Mouse (Mus musculus) thymus, adult 18-20 months (tissue): ENCODE measurements around the gene Cbl.

Source experiments
- DNase-seq, 2 experiments: peaks; one replicate each; pipeline ENCODE4 v3.0.0; 2022; ENCODE audit warnings: mixed read lengths in 2 of 2

Gene Cbl

DNA sequence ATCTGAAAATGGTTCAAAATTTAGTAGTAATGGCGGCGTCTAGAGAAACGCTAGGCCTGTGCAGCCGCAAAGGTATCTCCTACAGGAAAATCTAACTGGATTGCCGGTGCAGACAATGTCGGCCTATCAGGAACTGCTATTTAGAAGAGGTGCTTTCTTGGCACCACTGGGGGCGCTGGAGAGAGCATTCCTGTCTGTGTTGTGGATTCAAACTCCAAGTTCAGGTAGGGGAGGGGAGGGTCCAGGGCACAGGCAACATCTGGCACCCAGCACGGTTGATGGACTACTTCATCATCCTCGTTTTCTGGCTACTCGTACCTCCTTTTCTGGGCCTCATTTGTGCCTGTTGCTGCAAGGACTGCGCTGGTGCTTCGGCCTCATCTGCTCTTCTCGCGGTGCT, 55.5 kb downstream of the Cbl start:
- DNase-seq: no peak

GRCm38 (mm10) chr9:44177405-44177804, 56.4 kb downstream of the Cbl start:
- no peak for DNase-seq

DNA sequence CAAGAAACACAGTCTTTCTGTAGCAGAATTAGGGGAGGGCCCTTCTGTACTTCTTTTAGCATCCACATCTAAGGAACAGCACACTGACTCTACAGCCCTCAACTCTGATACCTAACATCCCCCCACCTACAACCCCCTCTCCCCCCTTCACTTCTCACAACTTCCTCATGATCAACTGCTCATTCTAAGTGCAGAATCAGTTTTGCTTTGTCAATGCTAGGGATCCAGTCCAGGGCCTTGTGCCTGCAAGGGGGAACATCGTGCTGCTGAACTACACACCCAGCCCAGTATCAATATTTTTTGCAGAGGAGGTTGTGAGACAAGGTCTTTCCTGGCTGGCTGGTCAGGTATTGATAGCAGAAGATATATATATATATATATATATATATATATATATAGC, 57.9 kb downstream of the Cbl start:
- DNase-seq: no peak

GRCm38 (mm10) chr9:44175556-44175955, 58.3 kb downstream of the Cbl start:
- no peak for DNase-seq

DNA sequence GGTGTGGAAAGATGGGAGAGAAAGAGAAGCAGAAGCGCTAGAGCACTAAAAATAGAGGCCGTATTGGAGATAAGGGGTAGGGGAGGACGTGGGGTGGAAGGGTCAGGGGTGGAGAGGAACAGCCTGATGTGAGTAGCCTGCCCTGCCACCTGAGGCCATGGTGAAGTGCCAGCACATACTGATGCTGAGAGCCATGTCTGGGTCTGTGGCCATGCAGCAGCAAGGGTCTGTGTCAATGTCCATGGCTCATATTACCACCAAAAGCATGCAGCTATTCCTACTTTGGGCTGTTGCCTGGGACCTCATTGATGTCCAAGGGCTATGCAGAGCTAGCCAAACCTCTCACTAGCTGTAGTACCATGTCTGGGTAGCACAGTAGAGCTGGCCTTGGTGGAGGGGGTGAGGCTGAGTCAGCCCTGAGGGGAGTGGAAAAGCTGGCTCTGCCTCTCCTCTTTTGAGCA, 63.1 kb downstream of the Cbl start:
- DNase-seq: no peak

- no peak for DNase-seq
Observed at GRCm38 (mm10) chr9:44168931-44169330, 64.9 kb downstream of the Cbl start.

- no peak for DNase-seq
Observed at GRCm38 (mm10) chr9:44159886-44160285, 74.0 kb downstream of the Cbl start.

- DNase-seq: no peak
Observed at GRCm38 (mm10) chr9:44147290-44147689, 86.6 kb downstream of the Cbl start.

DNA sequence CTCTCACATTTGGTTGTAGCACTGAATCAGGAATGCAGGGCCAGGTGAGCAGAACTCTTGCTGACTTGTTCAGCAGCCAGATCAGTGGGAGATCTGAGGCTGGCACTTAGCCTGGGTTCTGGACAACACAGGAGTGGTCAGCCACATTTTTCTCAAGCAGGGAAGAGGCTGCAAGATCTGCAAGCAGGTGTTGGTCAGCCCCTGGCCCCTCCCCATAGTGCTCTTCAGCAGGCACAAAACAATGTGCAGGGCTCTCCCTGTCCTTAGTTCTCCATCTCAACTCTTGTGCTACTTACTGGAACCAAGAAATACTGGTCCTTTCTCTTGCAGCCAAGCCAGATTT, 89.2 kb downstream of the Cbl start:
- no peak for DNase-seq

DNA sequence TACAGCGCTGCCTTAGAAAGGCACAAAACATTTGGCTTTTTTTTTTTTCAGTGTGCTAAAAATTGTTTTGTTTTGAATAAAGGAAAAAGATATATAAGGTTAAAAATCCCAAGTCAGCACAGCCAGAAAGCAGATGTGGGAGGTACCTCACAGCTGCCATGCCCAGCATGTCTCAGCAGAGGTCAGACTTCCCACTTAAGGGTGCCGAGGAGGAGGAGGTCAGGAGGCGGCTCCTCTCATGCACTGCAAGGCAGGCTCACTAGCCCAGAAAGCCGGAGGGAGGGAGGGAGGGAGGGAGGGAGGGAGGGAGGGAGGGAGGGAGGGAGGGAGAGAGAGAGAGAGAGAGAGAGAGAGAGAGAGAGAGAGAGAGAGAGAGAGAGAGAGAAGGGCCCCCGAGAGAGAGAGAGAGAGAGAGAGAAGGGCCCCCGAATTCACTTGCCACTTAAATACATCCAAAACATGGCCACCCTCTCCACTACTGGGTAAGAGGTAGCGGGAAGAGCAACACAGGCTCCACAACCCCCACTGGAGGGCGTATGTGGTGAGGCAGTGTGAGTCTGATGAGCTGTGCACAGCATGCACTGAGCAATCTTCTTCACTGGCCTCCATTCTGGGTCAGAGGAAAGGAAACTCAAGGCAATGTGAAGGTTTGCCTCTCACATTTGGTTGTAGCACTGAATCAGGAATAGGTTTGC, 89.7 kb downstream of the Cbl start:
- no peak for DNase-seq

- no peak for DNase-seq
Observed at GRCm38 (mm10) chr9:44143421-44143820, 90.4 kb downstream of the Cbl start.

- DNase-seq: no peak
Observed at GRCm38 (mm10) chr9:44141951-44142350, 91.9 kb downstream of the Cbl start.

DNA sequence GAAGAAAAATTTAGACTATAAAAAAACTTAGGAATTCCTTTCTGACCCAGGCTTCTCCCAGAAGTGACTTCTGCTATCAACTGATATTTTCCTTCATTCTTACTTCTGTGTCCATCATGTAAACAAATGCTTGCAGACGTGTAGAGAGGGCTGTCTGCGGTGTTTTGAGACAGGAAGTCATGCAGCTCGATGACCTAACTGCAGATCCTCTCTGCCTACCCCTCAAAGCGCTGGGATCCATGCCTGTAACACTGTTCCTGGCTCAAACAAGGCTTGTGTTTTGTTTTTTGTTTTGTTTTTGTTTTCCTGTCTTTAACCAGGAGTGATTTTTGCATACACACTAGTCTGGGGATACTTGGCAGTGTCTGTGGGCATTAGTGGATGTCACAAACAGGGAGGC, 96.0 kb downstream of the Cbl start:
- no peak for DNase-seq

GRCm38 (mm10) chr9:44135731-44136411, 98.0 kb downstream of the Cbl start:
- no peak for DNase-seq

DNA sequence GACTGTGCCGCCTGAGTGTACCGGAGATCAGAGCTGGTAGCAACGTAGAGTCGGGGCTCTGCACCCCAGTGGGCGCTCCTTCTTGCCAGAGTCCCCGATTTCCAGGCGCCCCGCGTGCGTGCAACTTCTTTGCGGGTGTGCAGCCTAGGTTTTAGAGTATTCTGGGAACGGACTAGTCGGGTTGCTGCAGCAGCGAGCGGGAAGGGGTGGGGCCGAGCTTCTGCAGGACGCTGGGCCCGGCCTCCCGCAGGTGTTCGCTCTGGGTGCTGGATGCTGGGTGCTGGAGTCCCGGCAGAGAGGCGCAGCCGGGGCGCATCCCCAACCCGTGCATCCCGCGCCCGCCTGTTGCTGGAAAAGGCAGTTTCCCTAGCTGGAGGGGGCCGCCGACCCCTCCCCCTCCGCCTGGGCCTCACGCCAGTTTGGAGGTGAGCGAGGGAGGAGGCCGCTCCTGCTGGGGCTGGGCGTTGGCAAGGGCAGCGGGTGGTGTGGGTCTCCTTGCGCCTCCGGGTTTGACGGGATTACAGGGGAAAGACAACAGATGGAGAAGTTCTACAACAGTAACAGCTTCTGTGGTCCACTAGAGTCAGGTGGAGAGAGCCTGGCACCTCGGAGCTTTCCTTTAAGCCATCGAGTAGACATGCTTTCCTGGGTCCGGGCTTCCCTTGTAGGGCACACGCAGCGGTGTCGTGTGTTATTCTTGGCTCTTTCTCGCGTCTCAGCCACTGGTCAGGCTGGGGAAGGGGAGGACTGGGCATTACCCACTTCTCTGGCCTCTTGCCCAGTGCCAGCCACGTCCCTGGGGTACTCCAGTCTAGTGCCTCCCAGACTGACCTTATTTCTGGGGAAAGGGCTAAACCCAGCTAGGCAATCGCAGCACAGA, 98.8 kb downstream of the Cbl start:
- peak; percentile 38 to 53 for DNase-seq

- no peak for DNase-seq
Observed at GRCm38 (mm10) chr9:44134101-44134850, 99.6 kb downstream of the Cbl start, which contains the start of gene Mcam. TSS of gene Mcam (plus strand) at chr9:44134469.

DNA sequence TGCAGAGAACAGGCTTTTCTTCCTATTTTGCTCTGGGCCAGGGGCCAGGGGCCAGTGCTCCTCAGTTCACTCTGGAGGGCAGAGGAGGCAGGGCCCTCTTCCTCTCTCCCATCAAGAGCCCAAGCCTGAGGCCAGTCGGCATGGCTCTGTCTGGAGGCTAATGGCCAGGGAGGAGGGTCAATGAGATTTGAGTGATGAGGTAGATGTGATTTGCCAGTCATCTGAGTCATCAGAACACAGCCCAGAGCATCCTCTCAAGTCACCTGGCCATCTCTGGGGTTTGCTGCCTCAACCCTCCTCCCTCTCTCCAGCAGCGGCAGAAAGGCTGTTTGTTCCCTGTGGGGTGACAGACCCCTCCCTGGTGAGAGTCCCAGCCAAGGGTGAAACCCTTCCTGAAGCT, 100.6 kb downstream of the Cbl start:
- no peak for DNase-seq

DNA sequence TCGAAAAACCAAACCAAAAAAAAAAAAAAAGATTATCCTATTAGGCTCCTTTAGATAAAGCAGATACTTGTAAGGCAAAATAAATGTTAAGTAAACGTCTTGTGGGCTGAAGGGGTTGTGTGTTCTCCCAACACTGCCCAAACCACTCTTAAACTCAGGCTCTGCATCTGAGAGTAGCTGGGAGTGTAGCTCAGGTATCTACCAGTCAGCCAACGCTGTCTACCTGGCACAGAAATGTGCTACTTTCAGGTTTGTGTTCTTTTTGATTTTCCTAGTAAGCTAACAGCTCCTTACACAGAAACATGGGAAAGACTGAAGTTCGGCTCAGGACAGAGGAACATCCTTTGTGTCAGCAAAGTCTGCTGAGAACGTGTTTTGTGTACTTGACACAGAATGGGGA, 101.6 kb downstream of the Cbl start:
- no peak for DNase-seq

DNA sequence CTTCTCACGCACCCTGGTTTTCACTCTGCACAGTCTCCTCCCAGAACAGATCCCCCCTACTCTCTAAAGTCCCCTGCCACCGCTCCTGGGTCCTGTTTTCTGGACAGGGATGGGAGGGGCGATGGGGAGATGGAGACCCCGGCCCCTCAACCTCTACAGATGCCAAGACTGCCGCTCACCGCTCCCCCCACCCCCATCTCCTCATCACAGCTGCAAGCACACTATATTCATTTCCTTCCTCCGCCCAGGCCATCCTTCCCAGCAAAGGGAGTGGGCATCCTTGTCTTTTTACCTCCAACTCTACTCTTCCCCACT, 102.6 kb downstream of the Cbl start:
- DNase-seq: no peak

- no peak for DNase-seq
Observed at GRCm38 (mm10) chr9:44130581-44131275, 103.1 kb downstream of the Cbl start.

DNA sequence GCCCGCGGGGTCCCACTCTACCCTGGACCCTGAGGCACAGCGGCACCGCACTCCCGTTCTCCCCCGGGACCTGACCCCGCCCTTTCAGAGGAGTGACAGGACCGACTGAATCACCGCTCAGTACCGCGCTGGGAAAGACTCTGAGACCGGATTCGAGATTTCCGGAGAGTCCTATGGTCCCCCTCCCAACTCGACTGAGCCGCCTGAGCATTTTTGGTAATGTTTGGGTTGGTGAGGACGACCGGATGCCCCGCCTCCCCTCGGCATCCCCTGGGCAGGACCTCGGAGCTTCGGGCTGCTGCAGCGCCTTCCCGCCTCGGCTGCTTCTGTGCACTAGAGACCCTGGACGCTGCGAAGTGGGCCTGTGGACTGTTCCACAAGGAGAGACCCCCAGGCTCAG, 103.8 kb downstream of the Cbl start:
- peak; percentile 62 to 73 for DNase-seq

DNA sequence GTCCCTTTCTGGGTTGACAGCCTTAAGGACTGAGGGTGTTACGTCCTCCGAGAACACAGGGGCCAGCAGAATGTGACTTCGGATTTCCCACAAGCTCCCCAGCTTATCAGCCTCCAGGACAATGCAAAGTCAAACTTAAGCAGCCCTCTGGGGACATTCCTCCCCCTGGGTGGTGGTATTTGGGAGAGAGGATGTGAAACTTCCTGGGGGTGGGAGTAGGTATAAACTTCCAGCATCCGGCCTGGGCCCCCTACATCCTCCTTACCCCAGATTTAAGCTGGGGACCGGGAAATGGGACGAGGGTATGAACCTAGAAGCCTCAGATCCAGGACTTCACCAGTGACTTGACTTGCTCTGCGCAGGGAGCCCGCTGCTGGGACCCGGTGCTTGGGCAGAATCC, 104.2 kb downstream of the Cbl start:
- no peak for DNase-seq
